Mouse (Mus musculus) heart, postnatal 14 days (tissue): Measurements from ENCODE around the gene Dpm2. TPM values are rescaled to one million over a fixed set of nuclear protein-coding genes. Genes with fewer than 3 reads are reported as not detected.

ENCODE experiments used
- DNase-seq, 2 experiments: peaks; one replicate each; pipeline ENCODE4 v3.0.0; 2021 to 2022
- intact Hi-C: fragments of 180-260 bp; cut with DNase I; formaldehyde crosslinking; loops from one replicate; pipeline ENCODE4 v1.15.1; 2025
- total RNA-seq, 2 experiments: library from RNA; stranded (reverse); gene quantifications; 2 replicates each; pipeline ENCODE4 v1.2.3; 2021

Gene Dpm2
- total RNA-seq, 2 experiments from 2014 or later = 21.4 to 22.7 TPM

GRCm38 (mm10) chr2:32578146-32579046, 7.7 kb downstream of the Dpm2 start:
- intact Hi-C loops = loop anchor here (5.0 kb wide), 1 partner anchor 34 kb away; no protein-coding TSS in a partner anchor
- peak; percentile 38 to 46 for DNase-seq

GRCm38 (mm10) chr2:32581450-32582095, 10.9 kb downstream of the Dpm2 start:
- no peak for DNase-seq

GRCm38 (mm10) chr2:32582830-32583799, 12.5 kb downstream of the Dpm2 start:
- DNase-seq = peak; percentile 79 to 88

More at GRCm38 (mm10) chr2:32581450-32582095, 10.9 kb downstream of the Dpm2 start:
- intact Hi-C loops = no loop called here

GRCm38 (mm10) chr2:32585149-32585714, 14.6 kb downstream of the Dpm2 start:
- intact Hi-C loops = loop anchor here (2.0 kb wide), 1 partner anchor 104 kb away; no protein-coding TSS in a partner anchor
- no peak for DNase-seq

More at GRCm38 (mm10) chr2:32582830-32583799, 12.5 kb downstream of the Dpm2 start:
- intact Hi-C loops = loop anchor here (1.0 kb wide), 1 partner anchor 19 kb away; no protein-coding TSS in a partner anchor

- intact Hi-C loops = no loop called here
- peak; percentile 93 to 94 for DNase-seq
Observed at GRCm38 (mm10) chr2:32586871-32587351, 16.3 kb downstream of the Dpm2 start, which contains the start of gene St6galnac4. Gene St6galnac4 (plus strand): TSS chr2:32587095.

- DNase-seq = peak; percentile 47 to 56
- intact Hi-C loops = no loop called here
Observed at GRCm38 (mm10) chr2:32587731-32588321, 17.2 kb downstream of the Dpm2 start.

- DNase-seq = peak; percentile 58 to 61
- intact Hi-C loops = no loop called here
Observed at GRCm38 (mm10) chr2:32589213-32589795, 18.6 kb downstream of the Dpm2 start.

- no peak for DNase-seq
- intact Hi-C loops = no loop called here
Observed at GRCm38 (mm10) chr2:32590224-32590623, 19.6 kb downstream of the Dpm2 start.

GRCm38 (mm10) chr2:32591249-32591648, 20.6 kb downstream of the Dpm2 start:
- DNase-seq = no peak
- intact Hi-C loops = no loop called here

GRCm38 (mm10) chr2:32596725-32597124, 26.1 kb downstream of the Dpm2 start:
- DNase-seq = no peak
- intact Hi-C loops = no loop called here

GRCm38 (mm10) chr2:32597248-32597647, 26.6 kb downstream of the Dpm2 start:
- intact Hi-C loops = no loop called here
- no peak for DNase-seq

- intact Hi-C loops = no loop called here
- DNase-seq = no peak
Observed at GRCm38 (mm10) chr2:32597699-32598098, 27.0 kb downstream of the Dpm2 start.

GRCm38 (mm10) chr2:32598506-32598905, 27.8 kb downstream of the Dpm2 start:
- peak; percentile 50 to 56 for DNase-seq
- intact Hi-C loops = no loop called here

- intact Hi-C loops = no loop called here
- DNase-seq = no peak
Observed at GRCm38 (mm10) chr2:32599409-32599808, 28.8 kb downstream of the Dpm2 start, which contains the start of gene St6galnac6. Gene St6galnac6 (plus strand): TSS chr2:32599709.

GRCm38 (mm10) chr2:32601417-32602065, 30.9 kb downstream of the Dpm2 start:
- intact Hi-C loops = loop anchor here (1.0 kb wide), 1 partner anchor 18 kb away; no protein-coding TSS in a partner anchor

GRCm38 (mm10) chr2:32602600-32603054, 32.0 kb downstream of the Dpm2 start:
- intact Hi-C loops = loop anchor here (1.0 kb wide), 1 partner anchor 19 kb away; no protein-coding TSS in a partner anchor
- peak; percentile 89 to 94 for DNase-seq

More at GRCm38 (mm10) chr2:32601417-32602065, 30.9 kb downstream of the Dpm2 start:
- peak; percentile 52 to 56 for DNase-seq

GRCm38 (mm10) chr2:32604631-32605030, 34.0 kb downstream of the Dpm2 start:
- intact Hi-C loops = no loop called here
- no peak for DNase-seq
